Mouse (Mus musculus): ENCODE results near the gene Npas2.

GRCm38 (mm10) chr1:39384914-39385313, 191.4 kb downstream of the Npas2 start:
- TF ChIP-seq CTCF (IDR thresholded peaks at IDR 0.05; ENCODE audit: borderline replicate concordance, extremely low read depth, insufficient read depth, insufficient read length): no peak
- TF ChIP-seq POLR2A (IDR thresholded peaks at IDR 0.05; ENCODE audit: borderline replicate concordance, extremely low read depth, insufficient read depth, insufficient read length, poor library complexity, severe bottlenecking): no peak
